Mouse (Mus musculus): Measurements from ENCODE around the gene Tmem216.
A peak's percentile ranks its signal among the peaks of the same experiment; 100 is the strongest.

The Tmem216 gene

DNA sequence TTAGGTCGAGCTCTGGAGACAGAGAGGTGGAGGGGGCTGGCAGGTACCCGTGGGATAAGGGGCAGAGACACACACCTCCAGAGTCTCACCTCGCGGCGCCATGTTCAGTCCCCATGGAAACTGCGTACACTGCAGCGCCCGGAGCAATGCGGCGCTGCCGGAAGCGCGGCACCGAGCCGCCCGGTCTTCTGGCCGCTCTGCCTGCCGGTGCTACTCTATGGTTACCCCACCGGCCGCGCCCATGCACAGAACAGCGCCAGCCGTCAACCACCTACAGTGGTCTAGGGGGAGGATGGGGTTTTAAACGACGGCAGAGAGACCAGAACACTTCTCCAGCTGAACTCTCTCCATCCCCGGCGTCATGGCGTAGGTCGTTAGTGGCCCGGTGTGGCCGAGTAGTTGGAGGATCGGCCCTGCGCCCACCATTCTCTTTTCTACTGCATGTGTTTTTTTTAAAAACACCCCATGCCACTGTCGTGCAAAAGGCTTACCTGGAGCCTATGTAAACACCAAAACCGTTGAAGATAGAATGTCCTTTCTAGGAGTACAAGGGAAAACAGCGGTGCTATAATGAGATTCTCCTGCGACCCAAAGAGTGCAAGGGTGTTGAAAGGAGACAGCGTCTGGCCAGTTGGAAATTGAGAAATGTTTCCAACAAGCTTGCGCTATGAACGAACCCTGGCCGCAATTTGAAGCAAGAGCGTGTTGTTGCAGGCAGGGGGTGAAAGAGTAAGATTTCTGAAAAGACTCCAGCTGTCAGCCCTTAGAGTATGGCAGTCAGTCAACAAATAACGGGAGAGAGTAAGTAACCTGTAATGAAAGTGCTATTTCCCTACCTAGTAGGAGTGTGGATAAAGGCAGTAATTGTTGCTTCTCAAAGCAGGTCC is at the start of gene Tmem216:
Tmem216 (minus strand) TSS at position 615 of the 887 bp plus-strand sequence.
- DNase-seq (ENCODE audit: low spot score): peak; percentile 87

- DNase-seq (ENCODE audit: low spot score): peak; percentile 99
Observed at GRCm38 (mm10) chr19:10605293-10605900, 49.4 kb upstream of the Tmem216 start, which contains the start of the genes Ddb1 and Tkfc. TSS of gene Ddb1 (plus strand) at chr19:10605327. TSS of gene Tkfc (minus strand) at chr19:10605654.

- peak; percentile 3 for DNase-seq (ENCODE audit: low spot score)
Observed at GRCm38 (mm10) chr19:10604534-10604933, 48.5 kb upstream of the Tmem216 start.

- DNase-seq (ENCODE audit: low spot score): no peak
Observed at GRCm38 (mm10) chr19:10603660-10604523, 47.9 kb upstream of the Tmem216 start.

DNA sequence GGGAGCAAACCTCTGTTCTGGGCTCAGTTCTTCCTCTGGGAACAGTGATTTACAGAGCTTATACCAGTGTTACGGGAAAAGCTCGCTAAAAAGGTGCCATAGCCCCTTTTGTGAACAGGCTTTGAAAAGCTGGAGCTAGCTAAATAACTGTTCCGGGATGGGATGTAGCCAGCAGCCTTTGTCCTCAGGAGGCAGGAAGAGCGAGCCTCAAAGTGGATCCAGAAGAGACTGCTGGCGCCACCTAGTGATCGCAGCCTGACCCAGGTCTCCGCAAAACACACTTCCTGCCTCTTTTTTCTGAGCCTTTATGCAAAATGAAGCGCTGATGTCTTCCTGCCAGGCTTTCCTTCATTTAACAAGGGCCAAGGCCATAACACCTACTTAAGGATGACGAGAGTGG is 46.7 kb upstream of the Tmem216 start:
- DNase-seq (ENCODE audit: low spot score): peak; percentile 96

- peak; percentile 61 for DNase-seq (ENCODE audit: low spot score)
Observed at GRCm38 (mm10) chr19:10602247-10602769, 46.3 kb upstream of the Tmem216 start.

GRCm38 (mm10) chr19:10599648-10600047 is 43.6 kb upstream of the Tmem216 start:
- DNase-seq (ENCODE audit: low spot score): no peak

DNA sequence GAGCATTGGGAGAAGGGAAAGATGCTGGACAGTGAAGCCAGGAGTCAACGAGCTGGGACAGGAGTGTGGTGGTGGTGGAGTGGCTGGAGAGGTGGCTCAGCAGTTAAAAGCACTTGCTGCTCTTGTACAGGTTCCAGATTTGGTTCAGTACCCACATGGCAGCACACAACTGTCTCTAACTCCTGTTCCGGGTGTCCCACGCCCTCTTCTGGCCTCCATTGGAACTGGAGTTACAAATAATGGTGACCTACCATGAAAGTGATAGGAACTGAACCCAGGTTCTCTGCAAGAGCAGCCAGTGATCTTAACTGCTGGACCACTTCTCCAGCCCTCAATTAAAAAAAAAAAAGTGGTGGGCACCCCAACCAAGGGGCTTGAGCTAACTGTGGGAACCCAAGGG is 42.1 kb upstream of the Tmem216 start:
- DNase-seq (ENCODE audit: low spot score): peak; percentile 35

GRCm38 (mm10) chr19:10591659-10592377 is 35.8 kb upstream of the Tmem216 start:
- no peak for DNase-seq (ENCODE audit: low spot score)

- no peak for DNase-seq (ENCODE audit: low spot score)
Observed at GRCm38 (mm10) chr19:10590301-10590700, 34.3 kb upstream of the Tmem216 start.

DNA sequence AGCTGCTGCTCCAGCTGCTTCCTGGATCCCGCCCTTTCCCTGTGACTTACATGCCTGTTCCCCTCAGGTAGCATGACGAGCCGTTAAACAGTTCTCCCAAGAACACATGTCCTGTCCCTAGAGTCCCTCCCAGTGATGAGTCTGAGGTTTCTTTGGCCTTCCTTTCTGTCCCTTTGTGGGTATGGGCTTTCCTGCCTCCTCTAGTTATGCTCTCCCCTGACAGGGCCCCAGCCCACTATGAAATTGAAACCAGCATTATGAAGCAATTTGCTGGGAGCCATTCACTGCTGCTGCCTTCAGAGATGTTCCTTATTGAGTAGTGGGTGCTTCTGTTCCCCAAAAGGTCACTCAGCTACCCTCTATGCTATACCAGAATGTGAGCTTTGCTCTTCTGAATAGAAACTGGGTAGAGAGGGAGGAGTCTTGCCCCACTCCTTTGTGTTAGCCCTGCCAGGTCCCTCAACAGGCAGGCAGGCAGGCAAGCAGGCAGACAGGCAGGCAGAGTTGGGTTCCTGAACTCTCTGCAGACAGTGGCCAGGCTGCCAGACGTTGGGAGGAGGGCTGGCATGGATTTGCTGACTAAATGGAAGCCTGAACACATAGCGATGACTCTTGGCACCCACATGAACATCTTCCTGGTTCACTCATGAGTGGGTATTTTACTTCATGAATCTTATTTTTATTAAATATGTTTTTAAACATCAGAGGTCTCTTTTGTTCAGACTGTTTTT is 33.3 kb upstream of the Tmem216 start:
- DNase-seq (ENCODE audit: low spot score): no peak

DNA sequence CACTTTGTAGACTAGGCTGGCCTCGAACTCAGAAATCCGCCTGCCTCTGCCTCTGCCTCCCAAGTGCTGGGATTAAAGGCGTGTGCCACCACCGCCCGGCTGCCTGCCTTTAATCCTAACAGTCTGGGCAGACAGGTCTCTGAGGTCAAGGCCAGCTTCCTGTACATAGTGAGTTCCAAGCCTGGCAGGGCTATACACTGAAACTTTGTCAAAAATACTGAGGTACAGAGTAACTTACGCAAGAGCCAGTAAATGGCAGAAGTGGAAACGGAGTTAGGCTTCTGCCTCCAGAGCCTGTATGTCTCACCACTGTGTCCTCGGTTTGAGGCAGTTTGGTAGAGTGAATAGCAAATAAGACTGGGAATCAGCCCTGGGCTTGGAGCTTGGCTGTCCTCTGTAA is 31.2 kb upstream of the Tmem216 start:
- DNase-seq (ENCODE audit: low spot score): no peak

- no peak for DNase-seq (ENCODE audit: low spot score)
Observed at GRCm38 (mm10) chr19:10585112-10585511, 29.1 kb upstream of the Tmem216 start.

- no peak for DNase-seq (ENCODE audit: low spot score)
Observed at GRCm38 (mm10) chr19:10583550-10584146, 27.6 kb upstream of the Tmem216 start.

DNA sequence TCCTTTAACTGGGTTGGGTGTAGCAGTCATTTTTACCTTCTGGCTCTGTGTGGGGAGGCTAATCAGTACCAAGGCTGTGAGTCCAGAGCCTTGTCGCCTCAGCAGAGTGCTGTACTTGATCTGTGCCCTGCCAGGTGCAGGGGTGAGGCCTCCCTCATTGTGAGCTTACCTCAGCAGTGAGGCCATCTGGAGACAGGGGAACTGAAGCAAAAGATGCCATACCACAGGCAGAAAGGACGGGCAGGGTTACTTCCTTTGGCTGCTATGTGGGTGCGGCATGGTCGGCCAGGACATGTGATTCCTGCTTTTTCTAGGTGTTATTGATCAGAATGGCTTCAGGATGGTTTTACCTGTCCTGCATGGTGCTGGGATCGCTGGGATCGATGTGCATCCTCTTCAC is 25.9 kb upstream of the Tmem216 start:
- DNase-seq (ENCODE audit: low spot score): no peak

DNA sequence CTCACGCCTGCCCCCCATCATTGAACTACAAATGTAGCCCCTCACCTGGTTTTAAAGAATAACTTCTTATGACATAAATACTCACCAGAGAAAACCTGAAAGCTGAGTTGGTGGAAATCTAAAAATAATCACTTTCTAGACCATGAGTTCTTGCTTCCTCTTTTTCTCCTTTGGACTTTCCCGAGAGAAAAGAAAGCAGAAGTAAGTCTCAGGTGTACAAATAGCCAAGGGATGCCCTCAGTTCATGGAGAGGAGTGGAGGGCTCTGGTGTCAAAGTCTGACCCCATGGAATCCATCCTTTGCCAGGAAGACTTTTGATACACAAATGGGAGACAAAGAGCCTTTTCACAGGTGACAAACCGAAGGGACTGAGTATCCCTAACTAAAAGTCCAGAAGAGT is 24.7 kb upstream of the Tmem216 start:
- DNase-seq (ENCODE audit: low spot score): no peak

GRCm38 (mm10) chr19:10580102-10580501 is 24.1 kb upstream of the Tmem216 start:
- DNase-seq (ENCODE audit: low spot score): no peak

DNA sequence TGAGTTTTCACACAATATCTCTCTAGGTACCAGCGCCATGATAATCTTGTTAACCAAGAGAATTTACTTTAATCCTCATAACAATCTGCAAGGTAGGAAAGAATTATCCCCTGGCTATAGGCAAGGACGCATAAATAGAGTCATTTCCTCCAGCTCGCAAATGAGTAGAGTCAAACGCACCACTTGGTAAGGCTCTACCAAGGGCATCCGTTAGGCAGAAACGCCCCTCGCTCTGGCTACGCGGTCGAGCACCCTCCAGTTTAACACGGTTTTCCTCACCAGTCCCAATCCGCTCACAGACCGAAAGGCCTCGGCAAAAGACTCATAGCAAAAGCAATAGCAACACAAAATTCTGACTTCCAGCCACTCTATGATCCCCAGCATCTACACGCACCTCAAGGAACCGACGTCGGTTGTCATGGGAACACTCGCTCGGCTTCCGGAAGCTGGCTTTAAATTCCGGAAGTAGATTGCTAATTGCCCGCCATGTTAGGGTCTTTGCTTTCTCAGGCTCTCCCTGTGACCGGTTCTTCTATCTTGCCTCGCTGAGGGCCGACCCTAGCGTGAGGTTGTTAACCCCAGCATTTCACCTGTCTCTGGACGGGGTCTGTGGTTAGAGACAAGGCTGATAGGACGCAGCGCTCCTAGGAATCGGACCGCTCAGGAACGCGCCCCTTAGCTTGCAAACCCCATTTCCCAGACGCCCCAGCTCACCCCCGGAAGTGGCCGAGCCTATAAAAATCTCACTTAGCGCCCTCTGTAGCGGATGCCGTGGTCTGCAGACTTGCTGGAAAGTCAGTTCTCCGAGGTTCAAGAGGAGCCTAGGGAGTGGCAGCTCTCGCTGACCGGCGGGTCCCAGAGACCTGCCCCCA is 20.9 kb upstream of the Tmem216 start, which contains the start of the genes Cyb561a3 and Tmem138:
Cyb561a3 (plus strand) TSS at position 483 of the 872 bp plus-strand sequence.
Tmem138 (minus strand) TSS at position 673 of the 872 bp plus-strand sequence.
- DNase-seq (ENCODE audit: low spot score): peak; percentile 96

- DNase-seq (ENCODE audit: low spot score): no peak
Observed at GRCm38 (mm10) chr19:10569627-10570026, 13.6 kb upstream of the Tmem216 start.
